In the genomic region with DNA sequence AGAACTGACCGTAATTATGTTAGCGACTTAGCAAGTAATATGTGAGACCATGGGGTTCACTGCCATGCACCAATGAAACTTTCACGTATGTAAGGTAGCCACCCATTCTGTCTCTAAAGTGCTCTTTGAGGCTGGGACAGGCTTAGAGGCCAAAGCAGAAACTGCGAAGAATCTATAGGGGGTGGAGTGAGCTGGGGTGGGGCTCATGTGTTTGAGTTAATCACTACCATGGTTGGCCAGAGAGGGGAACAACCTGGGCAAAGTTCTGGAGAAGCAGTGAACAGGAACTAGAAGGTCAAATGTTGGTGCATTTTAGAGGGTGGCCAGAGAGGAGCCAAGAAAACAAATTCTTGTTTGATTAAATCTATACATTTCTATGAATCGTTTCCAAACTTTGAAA, we compare ENCODE assay signal across 29 mouse cellular contexts.
DNase-seq lines count a peak whose midpoint lies in the region; ATAC-seq lines count a peak whose summit lies in the region.
"Had no signal": no experiment of that assay in that cellular context is flagged by ENCODE, and none has a peak within 500 bp of the region (broad histone marks: within the 10 kb centered on the region; RNA-seq: fewer than 3 reads in every experiment).

No protein-coding gene starts in this region.

- DNase-seq in kidney, adult 11 months, result peak; percentile 80
- DNase-seq in kidney, adult 18-20 months, result peak; percentile 59
- DNase-seq in kidney, postnatal 36 days, result peak; percentile 70 to 88
- no peak for DNase-seq in thymus, postnatal 4 days
- DNase-seq in left cerebral cortex, postnatal 10 days (ENCODE audit: extremely low spot score in 1 of 2, low spot score in 2 of 2), result no peak
- DNase-seq in urinary bladder, postnatal 14 days (ENCODE audit: low spot score), result no peak
- DNase-seq: adrenal gland, postnatal 10 days; cerebellum, adult 9-11 months; gastrocnemius, postnatal 10 days; heart, postnatal 36 days; layer of hippocampus, adult 9-11 months; liver, postnatal 0 days; lung, postnatal 36 days; right cerebral cortex, postnatal 14 days; thymus, postnatal 14 days had no signal

- no peaks in the 10 kb centered on the region for H3K36me3 ChIP-seq in kidney, embryonic 14.5 days (ENCODE audit: control insufficient read depth, insufficient read depth, low read length)
- no peaks in the 10 kb centered on the region for H3K36me3 ChIP-seq in kidney, embryonic 16.5 days (ENCODE audit: insufficient read depth, low read length)
- H3K36me3 ChIP-seq: embryonic facial prominence, embryonic 13.5 days; forebrain, embryonic 10.5 days; heart, embryonic 10.5 days; hindbrain, embryonic 12.5 days; limb, embryonic 12.5 days; neural tube, embryonic 13.5 days; stomach, embryonic 15.5 days had no signal

- no peak for ATAC-seq in kidney, embryonic 14.5 days (ENCODE audit: low FRiP score, low TSS enrichment)
- ATAC-seq in kidney, embryonic 16.5 days (ENCODE audit: low FRiP score, low TSS enrichment), result peak; percentile 64; the same call in 1 of the 2 replicates
- ATAC-seq: forebrain, embryonic 16.5 days; hindbrain, postnatal 0 days; liver, postnatal 0 days; Patski had no signal

- H3K4me1 ChIP-seq in kidney, embryonic 14.5 days (ENCODE audit: control insufficient read depth, insufficient read depth, low read length), result no peaks in the 10 kb centered on the region
- peaks cover 7% of the 10 kb centered on the region for H3K4me1 ChIP-seq in kidney, embryonic 16.5 days (ENCODE audit: insufficient read depth, low read length)
- H3K4me1 ChIP-seq: forebrain, embryonic 10.5 days; hindbrain, embryonic 12.5 days; limb, embryonic 12.5 days; stomach, embryonic 15.5 days had no signal

- H3K27ac ChIP-seq in kidney, embryonic 14.5 days (ENCODE audit: low read depth, low read length), result no peak overlapping the region
- 0 out of 2 replicates have a peak overlapping the region, but pooled peaks have one; percentile 4 for H3K27ac ChIP-seq in kidney, embryonic 16.5 days (ENCODE audit: low read length)
- H3K27ac ChIP-seq: embryonic facial prominence, embryonic 13.5 days; forebrain, embryonic 10.5 days; heart, embryonic 10.5 days; hindbrain, embryonic 12.5 days; hindbrain, postnatal 0 days; limb, embryonic 12.5 days; neural tube, embryonic 13.5 days; stomach, embryonic 15.5 days had no signal

- H3K4me2 ChIP-seq in kidney, embryonic 14.5 days (replicated peaks; ENCODE audit: low read depth, low read length), result no peak overlapping the region
- H3K4me2 ChIP-seq in kidney, embryonic 16.5 days (replicated peaks; ENCODE audit: low read depth, low read length), result no peak overlapping the region
- H3K4me2 ChIP-seq: embryonic facial prominence, embryonic 13.5 days; hindbrain, embryonic 12.5 days; limb, embryonic 12.5 days; midbrain, embryonic 11.5 days; neural tube, embryonic 13.5 days; stomach, embryonic 15.5 days had no signal

- intact Hi-C loops in left cerebral cortex, postnatal 10 days (cut with DNase I), result no loop called here

- H3K9me3 ChIP-seq in kidney, embryonic 14.5 days (ENCODE audit: control insufficient read depth, low read length), result no peaks in the 10 kb centered on the region
- no peaks in the 10 kb centered on the region for H3K9me3 ChIP-seq in kidney, embryonic 16.5 days (ENCODE audit: low read length)
- H3K9me3 ChIP-seq: embryonic facial prominence, embryonic 13.5 days; forebrain, embryonic 10.5 days; heart, embryonic 10.5 days; hindbrain, embryonic 12.5 days; limb, embryonic 12.5 days; neural tube, embryonic 13.5 days; stomach, embryonic 15.5 days had no signal

- no peak overlapping the region for H3K9ac ChIP-seq in kidney, embryonic 14.5 days (ENCODE audit: low read depth, low read length)
- H3K9ac ChIP-seq in kidney, embryonic 16.5 days (replicated peaks; ENCODE audit: low read length), result no peak overlapping the region
- H3K9ac ChIP-seq: embryonic facial prominence, embryonic 13.5 days; hindbrain, embryonic 12.5 days; limb, embryonic 12.5 days; liver, postnatal 0 days; neural tube, embryonic 13.5 days; stomach, embryonic 15.5 days had no signal

- no peak overlapping the region for H3K4me3 ChIP-seq in kidney, embryonic 14.5 days (ENCODE audit: low read length)
- H3K4me3 ChIP-seq in kidney, embryonic 16.5 days (ENCODE audit: low read length), result no peak overlapping the region
- H3K4me3 ChIP-seq: embryonic facial prominence, embryonic 13.5 days; forebrain, embryonic 10.5 days; heart, embryonic 10.5 days; hindbrain, embryonic 12.5 days; limb, embryonic 12.5 days; myocyte; neural tube, embryonic 13.5 days; stomach, embryonic 15.5 days had no signal

- 88% methylated on average over 5 of the region's 5 CpGs for WGBS in kidney, embryonic 14.5 days
- whole genome bisulfite sequencing in kidney, embryonic 16.5 days, result 76% methylated on average over 5 of the region's 5 CpGs

- H3K27me3 ChIP-seq in kidney, embryonic 14.5 days (ENCODE audit: control insufficient read depth, insufficient read depth, low read length), result no peaks in the 10 kb centered on the region
- H3K27me3 ChIP-seq in kidney, embryonic 16.5 days (ENCODE audit: insufficient read depth, low read length), result no peaks in the 10 kb centered on the region
- H3K27me3 ChIP-seq: embryonic facial prominence, embryonic 13.5 days; hindbrain, embryonic 12.5 days; limb, embryonic 12.5 days; neural tube, embryonic 13.5 days; Patski; stomach, embryonic 15.5 days had no signal

Comparison
In these comparisons a context has a peak if more than half of its experiments do, and no peak if none do; other contexts are left out.
1. DNase-seq: peak in kidney, adult 11 months (single experiment), kidney, adult 18-20 months (single experiment) and kidney, postnatal 36 days (2 of 2); none in thymus, postnatal 4 days (single experiment), left cerebral cortex, postnatal 10 days (0 of 2) and urinary bladder, postnatal 14 days (single experiment).